Mouse (Mus musculus): ENCODE measurements at regions not wholly inside any gene's neighbourhood (a gene's known extent, or its start where the extent isn't known, plus 50 kb on each side); places are given as distances from the start of the nearest gene placed in this dataset.

GRCm38 (mm10) chr1:73153438-73154097, 137.9 kb upstream of the Tnp1 start:
- Histone ChIP-seq H3K4me1 (ENCODE audit: control insufficient read depth in 1 of 2, insufficient read depth in 2 of 2, low read length in 2 of 2) (no peaks in the 10 kb centered on the region), H3K27me3 (ENCODE audit: control insufficient read depth in 1 of 2, insufficient read depth in 2 of 2, low read length in 2 of 2) (no peaks in the 10 kb centered on the region), H3K79me2 (ENCODE audit: control insufficient read depth, insufficient read depth, low read length, poor library complexity) (no peaks in the 10 kb centered on the region), H3K9me3 (replicated peaks; ENCODE audit: insufficient read depth, low read length) (no peaks in the 10 kb centered on the region), H3K36me3 (ENCODE audit: control insufficient read depth in 1 of 2, insufficient read depth in 2 of 2, low read length in 2 of 2) (no peaks in the 10 kb centered on the region), H3K27ac (ENCODE audit: control insufficient read depth, low read depth, low read length) (no peak overlapping the region), H3K9ac (ENCODE audit: control insufficient read depth, low read depth, low read length, poor library complexity, severe bottlenecking) (no peak overlapping the region), H3K4me3 (ENCODE audit: control insufficient read depth in 1 of 2, insufficient read depth in 1 of 2, low read depth in 2 of 2, low read length in 2 of 2) (no peak overlapping the region)
- DNase-seq (ENCODE audit: low read depth, low spot score), result no peak
- TF ChIP-seq NRF1 (IDR thresholded peaks at IDR 0.05; ENCODE audit: insufficient read depth, low read depth, low read length, poor library complexity, severe bottlenecking), result no peak
- TF ChIP-seq RAD21 (IDR thresholded peaks at IDR 0.05; ENCODE audit: low read depth, low read length), result no peak
- no peak for TF ChIP-seq CTCF (IDR thresholded peaks at IDR 0.05 in 2 of 3, conservative IDR thresholded peaks at IDR 0.05 in 1 of 3; ENCODE audit: control insufficient read depth in 1 of 3, insufficient read depth in 1 of 3, low read depth in 2 of 3, low read length in 3 of 3, poor library complexity in 1 of 3, severe bottlenecking in 1 of 3)
- TF ChIP-seq MAX (IDR thresholded peaks at IDR 0.05; ENCODE audit: low read length), result no peak
- TF ChIP-seq GATA1 (IDR thresholded peaks at IDR 0.05; ENCODE audit: low read depth, low read length), result no peak
- no peak for TF ChIP-seq USF2 (IDR thresholded peaks at IDR 0.05; ENCODE audit: borderline replicate concordance in 1 of 2, insufficient read depth in 1 of 2, low read depth in 1 of 2, low read length in 2 of 2)
- TF ChIP-seq CHD2 (IDR thresholded peaks at IDR 0.05; ENCODE audit: low read length), result no peak
- TF ChIP-seq MYB (IDR thresholded peaks at IDR 0.05; ENCODE audit: low read depth, low read length), result no peak
- TF ChIP-seq ZKSCAN1 (IDR thresholded peaks at IDR 0.05; ENCODE audit: low read depth, low read length), result no peak
- TF ChIP-seq MEF2A (IDR thresholded peaks at IDR 0.05; ENCODE audit: extremely low read depth, insufficient replicate concordance, low read depth, low read length, poor library complexity, severe bottlenecking), result no peak
- no peak for TF ChIP-seq SIN3A (IDR thresholded peaks at IDR 0.05; ENCODE audit: low read length)
- TF ChIP-seq HCFC1 (IDR thresholded peaks at IDR 0.05; ENCODE audit: low read depth, low read length), result no peak
- TF ChIP-seq SMC3 (IDR thresholded peaks at IDR 0.05; ENCODE audit: low read depth, low read length), result no peak
- TF ChIP-seq TBP (IDR thresholded peaks at IDR 0.05; ENCODE audit: low read depth, low read length), result no peak
- TF ChIP-seq POLR2AphosphoS5 (IDR thresholded peaks at IDR 0.05; ENCODE audit: borderline replicate concordance, low read depth, low read length), result no peak

GRCm38 (mm10) chr1:73149926-73150325, 134.2 kb upstream of the Tnp1 start:
- no peaks in the 10 kb centered on the region for H3K36me3 ChIP-seq (ENCODE audit: control insufficient read depth in 1 of 2, insufficient read depth in 2 of 2, low read length in 2 of 2)
- DNase-seq (ENCODE audit: low read depth, low spot score), result no peak
- no peak overlapping the region for H3K4me3 ChIP-seq (ENCODE audit: control insufficient read depth in 1 of 2, insufficient read depth in 1 of 2, low read depth in 2 of 2, low read length in 2 of 2)
- no peak overlapping the region for H3K27ac ChIP-seq (ENCODE audit: control insufficient read depth, low read depth, low read length)
- no peaks in the 10 kb centered on the region for H3K79me2 ChIP-seq (ENCODE audit: control insufficient read depth, insufficient read depth, low read length, poor library complexity)
- no peak overlapping the region for H3K9ac ChIP-seq (ENCODE audit: control insufficient read depth, low read depth, low read length, poor library complexity, severe bottlenecking)
- H3K27me3 ChIP-seq (ENCODE audit: control insufficient read depth in 1 of 2, insufficient read depth in 2 of 2, low read length in 2 of 2), result no peaks in the 10 kb centered on the region
- no peaks in the 10 kb centered on the region for H3K9me3 ChIP-seq (replicated peaks; ENCODE audit: insufficient read depth, low read length)
- no peaks in the 10 kb centered on the region for H3K4me1 ChIP-seq (ENCODE audit: control insufficient read depth in 1 of 2, insufficient read depth in 2 of 2, low read length in 2 of 2)
- TF ChIP-seq SMC3 (IDR thresholded peaks at IDR 0.05; ENCODE audit: low read depth, low read length), result no peak
- no peak for TF ChIP-seq RAD21 (IDR thresholded peaks at IDR 0.05; ENCODE audit: low read depth, low read length)
- TF ChIP-seq CHD1 (IDR thresholded peaks at IDR 0.05; ENCODE audit: low read depth, low read length), result no peak
- TF ChIP-seq TCF12 (IDR thresholded peaks at IDR 0.05; ENCODE audit: low read depth, low read length), result no peak
- no peak for TF ChIP-seq GATA1 (IDR thresholded peaks at IDR 0.05; ENCODE audit: low read depth, low read length)
- no peak for TF ChIP-seq ZNF384 (IDR thresholded peaks at IDR 0.05; ENCODE audit: low read depth, low read length)
- no peak for TF ChIP-seq RCOR1 (IDR thresholded peaks at IDR 0.05; ENCODE audit: low read depth, low read length)
- no peak for TF ChIP-seq EP300 (IDR thresholded peaks at IDR 0.05; ENCODE audit: low read depth in 1 of 2, low read length in 2 of 2)
